Mouse (Mus musculus) NIH3T3 (cell line): ENCODE data around the gene Mrps33.
A peak's percentile ranks its signal among the peaks of the same experiment; 100 is the strongest.

Experiments used
- DNase-seq: peaks from one replicate; pipeline ENCODE4 v3.0.0-alpha.2; 2012; ENCODE audit warnings: low read depth

The Mrps33 gene

DNA sequence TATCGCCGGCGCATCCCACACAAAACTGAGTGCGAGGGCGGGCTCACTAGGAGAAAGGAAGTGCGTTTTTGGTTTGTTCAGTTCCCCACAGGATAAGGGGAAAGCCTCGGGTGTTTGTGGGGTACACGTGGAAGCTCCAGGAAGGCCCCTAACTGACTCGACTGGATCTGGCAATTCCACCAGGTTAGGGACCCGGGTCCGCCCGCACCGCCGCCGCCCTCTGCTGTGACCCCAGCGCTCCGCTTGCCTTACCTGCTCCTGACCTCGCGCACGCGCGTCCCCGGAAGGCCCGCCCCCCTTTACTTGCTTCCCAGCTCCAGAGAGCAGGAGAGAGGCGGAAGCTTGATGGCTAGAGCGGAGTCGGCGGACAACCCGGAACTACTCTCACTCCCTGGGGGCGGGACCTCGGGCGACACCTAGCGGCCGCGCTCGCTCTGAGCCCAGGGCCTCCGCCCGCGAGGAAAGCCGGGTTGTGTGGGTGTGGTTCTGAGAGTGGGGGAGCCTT lies at the start of gene Mrps33:
Gene Mrps33 (minus strand): TSS at position 377 of the 505 bp plus-strand sequence.
- DNase-seq, result peak; percentile 99

DNA sequence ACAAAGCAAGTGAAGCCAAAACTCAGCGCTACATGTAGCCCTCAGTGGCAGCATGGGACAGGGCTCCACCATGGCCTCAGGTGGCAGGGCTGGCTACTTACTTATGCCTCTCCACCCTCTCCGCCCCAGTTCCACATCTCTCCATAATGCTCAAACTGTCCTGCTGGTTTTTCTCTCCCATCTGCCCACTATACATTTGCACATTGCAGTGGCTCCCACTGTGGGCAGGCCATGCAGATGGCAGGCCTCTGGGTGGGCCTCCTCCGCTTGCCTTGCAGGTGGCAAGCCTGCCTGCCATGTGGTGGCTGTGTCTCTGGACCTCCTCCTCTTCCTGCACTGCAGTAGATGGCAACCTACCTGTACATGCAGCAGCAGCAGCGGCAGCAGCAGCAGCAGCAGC lies 38.9 kb upstream of the Mrps33 start:
- no peak for DNase-seq

DNA sequence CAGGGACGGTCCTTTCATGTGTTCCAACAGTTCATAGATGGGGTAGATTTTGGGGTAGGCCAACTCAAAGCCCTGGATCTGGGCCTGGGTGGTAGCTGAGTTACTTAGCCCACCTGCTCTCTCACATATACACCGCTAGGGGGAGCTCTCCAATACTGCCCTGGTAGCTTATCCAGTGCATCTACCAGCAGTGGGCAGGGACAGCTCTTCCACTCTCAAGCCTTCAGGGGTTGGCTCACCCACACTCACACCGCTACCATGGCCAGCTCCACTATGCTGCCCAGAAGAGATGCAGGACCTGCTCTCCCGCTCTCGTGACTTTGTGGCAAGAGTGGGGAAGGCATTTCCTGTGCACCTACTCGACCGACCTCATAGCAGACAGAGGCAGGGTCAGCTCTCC lies 38.0 kb upstream of the Mrps33 start:
- peak; percentile 70 for DNase-seq

DNA sequence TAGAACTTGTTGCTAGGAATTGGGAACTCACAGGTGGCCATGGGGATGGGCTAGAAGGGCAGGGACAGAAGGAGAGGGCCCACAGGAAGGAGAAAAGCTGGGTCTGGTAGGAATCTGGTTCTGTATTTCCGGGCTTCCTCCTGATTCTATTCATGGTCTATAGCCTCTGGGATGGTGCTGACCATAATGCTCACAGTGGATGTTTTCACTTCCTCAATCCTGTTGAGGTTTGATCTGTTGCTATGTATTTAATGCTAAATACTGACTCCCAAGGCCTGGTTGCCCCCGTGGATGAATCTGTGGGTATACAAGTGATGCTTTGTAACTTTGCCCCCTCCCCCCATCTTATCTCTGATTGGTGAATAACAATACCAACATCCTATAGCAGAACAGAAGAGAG lies 36.8 kb upstream of the Mrps33 start:
- no peak for DNase-seq

DNA sequence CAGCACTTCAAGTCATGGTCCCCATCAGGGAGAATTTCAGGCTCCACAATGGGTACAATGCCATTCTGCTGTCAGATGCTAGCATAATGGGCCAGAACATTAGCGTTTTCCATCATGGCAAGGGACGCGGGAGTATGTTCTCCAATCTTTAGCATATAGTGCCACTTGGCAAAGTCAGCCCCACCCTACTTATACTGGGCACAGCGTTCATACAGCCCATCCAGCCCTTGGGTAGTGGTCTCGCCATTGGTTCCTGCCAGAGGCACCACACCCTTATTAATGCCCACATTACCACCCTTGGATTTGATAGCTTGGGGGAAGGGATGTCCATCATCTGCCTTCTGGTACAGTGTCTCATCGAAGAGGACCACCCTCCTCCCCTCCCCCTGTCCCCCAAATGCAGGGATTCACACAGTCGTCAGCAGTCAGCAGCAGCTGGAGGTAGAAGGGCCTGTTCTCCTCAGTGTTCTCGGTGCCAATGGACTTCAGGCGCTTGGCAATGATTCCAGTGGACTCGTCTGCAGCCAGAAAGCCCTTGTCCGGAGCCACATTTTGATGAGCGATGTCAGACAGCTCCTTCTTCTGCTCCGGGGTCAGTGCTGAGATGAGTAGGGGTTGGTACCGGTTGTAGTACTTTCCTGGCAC lies 33.0 kb upstream of the Mrps33 start:
- no peak for DNase-seq

DNA sequence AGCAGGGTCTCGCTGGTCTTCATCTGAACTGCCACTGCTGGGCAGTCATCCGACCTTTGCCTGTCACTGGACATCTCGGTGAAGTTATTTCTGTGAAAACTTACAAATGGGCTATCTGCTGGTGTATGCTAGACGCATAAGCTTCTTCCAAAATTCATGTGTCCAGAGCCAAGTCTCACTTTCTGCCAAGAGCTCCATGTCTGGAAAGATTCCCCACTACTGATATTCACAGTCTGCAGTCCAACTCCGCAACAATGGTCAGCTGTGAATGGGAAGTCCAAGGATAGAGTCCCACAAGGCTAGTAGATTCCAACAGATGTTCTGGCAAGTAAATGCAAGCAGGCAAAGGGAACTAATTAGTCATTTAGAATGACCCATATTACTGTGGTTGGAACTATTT lies 17.9 kb upstream of the Mrps33 start:
- no peak for DNase-seq

DNA sequence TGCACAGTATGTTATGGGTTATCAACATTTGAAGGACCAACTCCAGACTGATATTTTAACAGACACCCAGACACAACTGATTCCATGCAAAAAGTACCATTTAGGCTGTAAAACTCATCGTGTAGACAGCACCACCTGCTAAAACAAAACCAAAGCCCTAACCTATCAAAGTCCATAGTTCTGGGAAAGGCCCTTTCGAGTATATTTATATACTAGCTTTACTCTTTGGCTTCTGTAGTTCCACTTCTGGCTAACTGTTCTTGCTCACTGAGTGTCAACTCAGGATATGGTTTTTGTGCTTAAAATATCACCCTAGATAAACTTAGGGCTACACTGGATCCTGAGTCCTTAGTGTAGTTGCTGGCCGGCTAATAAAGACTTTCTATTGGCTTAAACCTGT lies 10.5 kb upstream of the Mrps33 start:
- no peak for DNase-seq

DNA sequence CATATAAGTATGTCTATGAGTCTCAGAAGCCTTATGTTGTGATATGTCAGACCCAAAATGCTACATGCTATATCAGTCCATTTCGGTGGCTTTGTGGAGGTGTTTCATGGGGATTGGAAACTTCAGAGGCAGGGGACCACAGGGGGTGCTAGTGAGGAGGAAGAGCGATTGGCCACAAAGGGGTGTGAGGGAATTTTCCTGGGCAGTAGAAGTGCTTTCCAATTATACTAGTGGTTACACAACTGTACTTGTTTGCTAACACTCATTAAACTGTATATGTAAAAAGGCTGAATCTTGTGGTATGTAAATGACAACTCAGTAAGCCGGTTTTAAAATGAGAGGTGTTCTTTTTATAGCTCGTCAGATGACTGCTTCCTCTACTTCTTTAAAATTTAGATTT lies 8.1 kb upstream of the Mrps33 start:
- no peak for DNase-seq

DNA sequence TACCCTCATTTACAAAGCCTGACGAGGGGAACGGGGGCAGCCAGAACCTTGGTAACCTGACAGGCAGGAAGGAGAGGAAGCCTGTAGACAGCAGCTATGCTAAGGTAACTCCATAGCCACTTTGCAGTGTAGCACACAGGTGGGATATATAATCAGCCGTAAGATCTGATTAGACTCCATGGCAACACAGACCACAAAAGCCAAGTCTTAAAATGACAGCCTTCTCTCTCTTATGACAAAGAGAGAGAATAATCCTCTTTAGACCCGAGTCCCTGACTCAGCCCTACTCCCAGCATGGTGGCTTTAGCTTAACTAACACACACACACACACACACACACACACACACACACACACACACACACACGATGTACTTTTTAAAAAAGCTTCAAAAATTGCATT lies 2.3 kb downstream of the Mrps33 start:
- DNase-seq, result no peak

DNA sequence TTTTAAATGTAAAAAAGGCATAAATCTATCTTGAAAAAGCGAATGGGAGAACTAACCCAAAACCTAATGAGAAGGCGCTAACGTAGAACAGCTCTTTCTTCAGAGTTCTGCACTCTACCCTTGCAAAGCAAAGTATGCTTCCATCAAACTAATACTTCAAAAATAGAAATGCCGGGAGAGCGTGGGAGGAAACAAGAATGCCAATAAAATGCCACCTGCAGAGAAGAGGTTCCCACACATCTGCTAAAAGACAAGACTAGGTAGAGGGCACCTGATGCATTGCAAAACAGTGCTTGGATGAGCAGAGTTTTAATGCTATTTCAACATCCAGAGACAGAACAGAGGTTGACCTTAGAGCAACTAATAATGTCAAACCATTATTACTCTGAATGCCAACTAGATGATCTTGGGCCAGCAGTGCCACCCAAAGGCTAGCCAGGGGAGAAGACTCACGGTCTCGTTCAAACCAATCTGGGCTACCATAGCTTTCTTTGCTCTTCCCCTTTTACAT lies 3.7 kb downstream of the Mrps33 start:
- no peak for DNase-seq

DNA sequence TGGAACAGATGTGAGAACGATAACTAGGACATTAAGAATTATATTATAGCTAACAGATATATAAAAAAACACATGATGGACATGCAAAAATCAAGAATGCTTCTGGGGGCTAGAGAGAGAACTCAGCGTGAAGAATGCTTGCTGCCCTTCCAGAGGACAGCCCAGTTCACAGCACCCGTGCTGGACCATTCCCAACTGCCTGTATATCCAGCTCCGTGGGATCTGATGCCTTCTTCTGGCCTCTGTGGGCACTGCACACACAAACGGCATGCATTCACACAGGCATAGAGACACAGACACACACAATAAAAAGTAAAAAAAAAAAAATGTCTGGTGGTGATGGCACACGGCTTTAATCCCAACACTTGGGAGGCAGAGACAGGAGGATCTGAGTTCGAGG lies 4.5 kb downstream of the Mrps33 start:
- no peak for DNase-seq

DNA sequence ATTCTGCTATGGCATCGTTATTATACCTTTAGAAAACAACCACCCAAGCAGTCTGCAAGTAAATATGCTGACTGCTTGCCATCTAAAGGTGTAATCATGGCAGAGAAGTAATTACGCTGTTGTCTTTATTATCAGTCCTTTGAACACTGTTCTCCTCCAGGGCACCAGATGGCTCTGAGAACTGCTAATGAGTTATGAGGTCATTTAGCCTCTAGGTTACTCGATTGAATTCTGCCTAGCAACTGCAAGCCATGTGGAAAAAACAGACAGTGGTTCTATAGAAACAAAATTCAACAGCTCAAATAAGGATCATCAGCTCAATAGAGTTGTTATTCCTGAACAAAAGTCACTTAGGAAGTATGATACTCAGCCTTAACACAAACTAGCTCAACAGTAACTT lies 4.9 kb downstream of the Mrps33 start:
- no peak for DNase-seq

DNA sequence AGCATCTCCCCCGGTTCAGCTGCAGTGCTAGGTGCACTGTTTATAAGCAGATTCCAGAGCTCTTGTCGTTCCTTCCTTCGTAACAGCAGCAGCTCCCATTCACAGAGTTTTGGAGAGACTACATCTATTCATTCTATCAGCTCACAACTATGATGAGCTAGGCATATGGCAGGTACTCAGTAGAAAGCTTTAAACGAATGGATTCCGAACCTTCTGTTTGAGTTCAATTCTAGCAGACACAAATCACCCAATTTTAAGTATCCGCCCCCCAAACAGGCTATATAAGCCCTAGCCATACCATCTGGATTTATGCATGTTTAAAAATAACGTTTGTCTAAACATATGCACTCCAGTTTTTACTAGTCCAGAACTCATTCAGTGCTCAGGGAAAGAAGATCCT lies 9.8 kb downstream of the Mrps33 start:
- DNase-seq, result no peak

DNA sequence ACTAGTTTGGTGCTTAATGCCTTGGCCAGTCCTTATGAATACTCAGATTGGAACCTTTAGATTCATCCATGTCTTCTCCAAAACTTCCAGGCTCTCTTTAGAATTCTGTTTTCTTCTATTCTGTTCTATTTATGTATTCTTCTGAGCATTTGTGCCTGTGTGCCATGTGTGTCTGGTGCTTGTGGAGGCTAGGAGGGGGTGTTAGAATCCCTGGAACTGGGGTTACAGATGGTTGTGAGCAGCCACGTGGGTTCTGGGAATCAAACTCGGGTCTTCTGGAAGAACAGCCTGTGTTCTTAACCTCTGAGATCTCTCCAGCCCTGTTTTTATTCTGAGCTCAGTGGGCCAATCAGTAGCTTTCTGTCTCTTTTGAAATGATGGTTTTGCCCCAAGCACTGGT lies 13.7 kb downstream of the Mrps33 start:
- no peak for DNase-seq

DNA sequence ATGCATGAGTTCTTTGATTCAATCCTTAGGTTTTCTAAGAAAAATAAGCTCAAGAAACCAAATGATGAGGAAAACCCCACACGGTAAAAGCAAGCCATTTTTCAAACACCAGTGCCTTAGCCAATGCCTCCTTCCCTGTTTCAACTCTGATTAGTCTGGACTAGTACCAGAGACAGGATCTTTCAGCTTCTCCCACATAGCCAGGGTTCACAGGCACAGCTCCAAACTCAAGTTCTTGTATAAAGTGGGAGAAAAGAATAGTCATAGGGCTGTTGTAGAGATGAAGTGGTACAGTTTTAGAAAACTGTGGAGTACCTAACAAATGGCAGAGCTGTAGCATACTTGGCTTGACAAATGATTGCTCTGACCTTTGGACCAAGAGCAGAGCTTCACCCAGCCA lies 14.6 kb downstream of the Mrps33 start:
- no peak for DNase-seq

DNA sequence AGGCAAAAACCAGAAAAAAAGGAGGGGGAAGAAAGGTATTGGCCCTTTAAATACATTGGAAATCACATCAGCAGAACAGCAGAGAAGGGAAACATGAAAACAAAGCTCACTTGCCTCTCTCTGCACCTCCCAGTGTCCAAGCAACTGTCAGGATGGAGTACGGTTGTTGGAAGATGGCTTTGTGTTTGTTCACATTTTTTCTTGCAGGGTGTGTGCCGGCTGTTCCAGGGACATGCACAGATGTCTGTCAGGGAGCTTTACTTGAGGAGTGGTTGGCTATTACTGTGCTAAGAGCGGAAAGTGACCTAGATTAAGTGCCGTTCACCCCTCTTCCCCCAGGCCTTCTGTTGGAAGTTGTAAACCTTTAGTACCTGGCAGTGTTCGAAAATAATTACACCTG lies 19.0 kb downstream of the Mrps33 start:
- no peak for DNase-seq

DNA sequence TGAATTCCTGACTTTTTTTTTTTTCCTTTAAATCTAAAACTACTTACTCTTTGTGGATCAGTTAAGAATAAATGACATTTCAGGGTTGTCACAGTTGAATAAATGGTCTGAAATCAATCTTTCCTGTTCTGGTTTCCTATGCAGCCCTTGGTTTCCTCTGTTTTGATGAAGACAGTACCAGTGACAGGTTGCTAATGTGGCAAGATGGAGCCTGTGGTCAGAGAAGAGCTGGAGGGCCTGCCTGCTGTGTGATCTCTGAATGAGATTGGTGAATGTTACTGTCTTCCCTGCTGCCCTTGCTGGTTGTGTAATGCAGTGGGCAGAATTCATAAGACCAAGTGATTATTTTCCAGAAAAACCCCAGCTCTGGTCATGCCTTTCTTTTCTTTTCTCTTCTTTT lies 22.4 kb downstream of the Mrps33 start:
- DNase-seq, result no peak

DNA sequence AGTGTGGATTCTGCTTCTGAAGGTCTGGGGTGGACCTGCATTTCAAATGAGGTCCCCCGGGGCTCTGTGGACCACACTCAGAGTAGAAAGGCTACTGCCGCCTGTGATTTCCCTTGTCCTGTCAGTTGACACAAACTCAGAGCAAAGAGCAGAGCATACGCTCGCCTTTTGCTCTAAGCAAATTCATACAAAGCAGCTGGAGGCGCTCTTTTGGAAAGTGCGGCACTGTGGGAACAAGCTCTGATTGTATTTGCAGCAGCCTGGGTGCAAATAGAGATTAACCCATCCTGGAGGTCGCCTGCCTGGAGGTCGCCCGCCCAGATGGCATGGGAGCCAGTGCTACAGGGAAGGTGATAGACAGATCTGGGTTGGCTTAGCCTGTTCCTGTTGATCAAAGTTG lies 23.0 kb downstream of the Mrps33 start:
- no peak for DNase-seq

DNA sequence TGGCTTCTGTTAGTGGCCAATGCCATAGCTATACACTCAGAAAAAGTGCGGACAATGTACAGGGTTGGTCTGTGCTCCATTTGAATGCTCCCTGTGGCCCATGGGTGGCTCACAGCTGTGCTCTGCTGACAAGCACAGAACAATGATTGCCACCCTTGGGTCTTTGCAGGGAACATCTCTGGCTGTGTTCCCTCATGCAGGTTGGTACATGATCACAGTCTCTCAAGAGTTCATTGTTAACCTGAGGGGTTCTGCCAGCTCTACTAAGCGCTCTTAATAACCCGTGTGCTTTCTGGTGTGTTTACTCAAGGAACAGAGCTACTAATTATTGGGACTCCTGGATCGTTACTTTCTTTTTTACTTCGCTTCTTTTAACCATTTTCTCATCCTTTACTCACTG lies 24.8 kb downstream of the Mrps33 start:
- DNase-seq, result no peak

DNA sequence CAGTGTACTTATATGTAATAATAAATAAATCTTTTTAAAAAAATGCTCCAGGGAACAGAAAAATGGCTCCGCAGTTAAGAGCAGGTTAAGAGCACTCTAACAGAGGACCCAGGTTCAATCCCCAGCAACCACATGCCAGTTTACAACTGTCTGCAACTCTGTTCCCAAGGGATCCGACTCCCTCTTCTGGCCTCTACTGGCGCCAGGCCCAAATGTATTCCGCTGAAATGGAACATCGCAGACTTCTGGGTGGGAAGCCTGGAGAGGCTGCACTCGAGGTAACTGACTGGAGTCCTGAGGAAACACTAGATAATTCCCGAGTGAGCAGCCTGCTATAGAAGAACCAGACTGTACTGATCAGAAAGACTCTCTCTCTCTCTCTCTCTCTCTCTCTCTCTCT lies 27.3 kb downstream of the Mrps33 start:
- peak; percentile 38 for DNase-seq

DNA sequence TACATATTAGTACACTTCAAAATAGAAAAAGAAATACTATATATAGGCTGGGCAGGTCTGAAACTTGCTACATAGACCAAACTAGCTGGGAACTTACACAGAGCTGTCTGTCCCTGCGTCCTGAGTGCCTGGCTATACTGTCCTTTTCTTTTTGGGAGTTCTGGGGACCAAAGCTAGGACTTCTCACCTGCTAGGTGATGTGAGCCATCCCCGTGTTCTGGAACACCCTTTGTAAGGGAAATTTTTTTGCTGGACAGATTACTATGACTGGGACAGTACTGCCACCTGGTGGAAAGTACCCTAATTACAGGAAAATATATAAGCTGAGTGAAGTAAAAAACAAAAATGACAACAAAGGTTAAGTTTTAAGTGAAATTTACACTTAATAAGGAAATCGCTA lies 28.2 kb downstream of the Mrps33 start:
- peak; percentile 77 for DNase-seq

DNA sequence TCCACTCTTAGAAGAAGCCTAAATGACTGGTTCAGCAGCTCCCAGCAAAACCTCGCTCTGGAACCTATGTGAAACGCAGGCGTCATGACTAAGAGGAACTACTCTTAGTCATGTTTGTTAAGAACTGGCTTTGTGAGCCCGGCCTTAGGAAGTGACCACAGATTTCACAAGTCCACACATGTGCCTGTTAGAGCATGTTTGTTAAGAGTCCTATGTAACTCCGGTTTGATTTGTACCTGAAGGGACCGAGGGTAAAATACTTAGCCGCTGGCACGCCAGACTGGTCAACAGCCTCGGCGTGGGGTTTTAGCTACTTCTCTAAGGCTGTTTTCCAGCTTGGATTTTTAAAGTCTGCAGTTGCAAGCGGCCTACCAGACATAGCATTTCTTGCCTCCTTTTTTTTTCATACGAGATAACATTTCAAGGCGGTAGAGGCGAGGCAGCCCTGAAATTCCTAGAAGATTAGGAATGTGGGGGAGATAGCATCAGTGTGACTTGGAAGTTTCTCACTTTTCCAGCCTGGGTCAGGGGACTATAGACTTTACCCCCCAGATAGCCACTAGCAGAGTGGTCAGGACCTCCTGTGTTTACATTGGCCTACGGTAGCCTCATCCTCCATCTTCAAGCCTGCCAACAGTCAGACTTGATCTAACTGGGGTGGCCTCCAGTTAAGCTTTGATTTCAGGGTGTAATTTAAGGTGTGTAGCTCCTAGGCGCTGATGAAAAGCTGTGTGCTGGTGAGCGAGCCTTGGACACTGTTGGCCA lies 28.8 kb downstream of the Mrps33 start:
- peak; percentile 44 for DNase-seq

DNA sequence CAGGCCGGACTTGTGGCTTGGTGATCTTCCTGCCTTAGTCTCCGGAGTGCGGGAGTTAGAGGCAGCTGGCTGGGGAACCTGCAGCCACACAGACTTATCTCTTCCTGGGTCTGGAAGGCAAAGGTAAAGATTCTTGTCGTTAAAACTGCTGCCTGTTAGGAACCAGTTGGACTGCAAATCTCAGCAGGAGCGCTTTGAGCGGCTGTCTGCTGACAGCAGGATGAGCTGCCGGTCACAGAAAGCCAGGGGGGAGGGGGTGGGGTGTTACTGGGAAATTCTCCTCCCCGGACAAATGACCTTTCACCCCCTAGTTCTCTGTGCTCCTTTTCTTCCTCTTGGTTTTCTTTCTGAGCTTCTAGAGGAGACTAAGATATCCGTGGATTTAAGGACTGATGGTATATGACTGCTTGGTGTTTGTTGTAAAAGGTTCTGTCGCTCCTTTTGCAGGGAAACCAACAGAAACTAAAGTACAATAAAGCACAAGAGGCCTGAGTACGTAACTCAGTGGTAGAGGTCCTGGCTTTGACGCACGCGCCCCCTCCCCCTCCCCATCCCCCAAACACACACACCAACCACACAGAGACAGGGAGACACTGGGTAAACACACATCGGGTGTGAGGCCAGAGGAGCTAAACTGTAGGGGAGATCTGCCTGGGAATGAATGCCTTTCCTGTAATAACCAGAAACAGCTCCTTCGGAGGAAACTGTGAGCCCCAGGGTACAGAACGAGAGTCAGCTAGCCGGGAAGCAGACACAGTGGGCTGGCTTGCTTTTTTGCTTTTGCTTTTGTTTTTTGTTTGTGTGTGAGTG lies 29.7 kb downstream of the Mrps33 start:
- DNase-seq, result no peak
